Mouse (Mus musculus): ENCODE measurements around the gene Ccdc32. TPM values are rescaled to one million over a fixed set of nuclear protein-coding genes. Genes with fewer than 3 reads are reported as not detected.
"Not testable (repeated sequence)": the region's sequence is repeated elsewhere in the genome, so short reads cannot be mapped to it uniquely, and the experiment has no call there.

Ccdc32 gene
- polyA plus RNA-seq (2017; shearing (Covaris generic)) = 10 to 100 TPM; 24.2 to 30.7 TPM

DNA sequence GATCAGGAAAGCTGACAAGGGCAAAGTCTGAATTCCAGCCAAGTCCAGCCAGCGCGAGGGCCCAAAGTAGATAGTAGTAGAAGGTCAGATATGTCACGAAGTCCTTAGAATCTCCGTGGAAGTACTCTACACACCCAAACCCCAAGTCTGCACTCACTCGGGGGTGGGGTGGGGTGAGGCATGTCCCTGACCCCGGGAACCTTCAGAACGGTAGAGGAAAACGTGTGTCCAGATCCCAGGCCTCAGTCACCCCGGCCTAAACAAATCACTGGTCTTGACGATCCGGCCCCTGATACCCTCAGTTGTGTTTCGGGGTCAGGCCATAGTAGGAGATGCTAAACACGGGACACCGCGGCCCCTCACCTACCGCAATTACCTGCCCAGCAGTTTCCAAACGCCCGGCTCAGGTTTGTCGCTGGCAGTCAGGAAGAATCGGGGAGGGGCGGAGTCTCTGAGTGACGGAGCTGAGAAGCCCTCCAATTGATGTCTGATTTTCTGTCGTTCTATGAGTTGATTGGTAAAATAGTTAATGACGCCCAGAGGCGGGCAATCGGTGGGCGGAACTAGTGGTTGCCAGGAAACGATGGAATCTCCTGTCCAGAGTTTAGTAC is at the start of gene Ccdc32:
Gene Ccdc32 (minus strand): TSS at position 453 of the 611 bp plus-strand sequence.
- peak; percentile 100 for ATAC-seq

DNA sequence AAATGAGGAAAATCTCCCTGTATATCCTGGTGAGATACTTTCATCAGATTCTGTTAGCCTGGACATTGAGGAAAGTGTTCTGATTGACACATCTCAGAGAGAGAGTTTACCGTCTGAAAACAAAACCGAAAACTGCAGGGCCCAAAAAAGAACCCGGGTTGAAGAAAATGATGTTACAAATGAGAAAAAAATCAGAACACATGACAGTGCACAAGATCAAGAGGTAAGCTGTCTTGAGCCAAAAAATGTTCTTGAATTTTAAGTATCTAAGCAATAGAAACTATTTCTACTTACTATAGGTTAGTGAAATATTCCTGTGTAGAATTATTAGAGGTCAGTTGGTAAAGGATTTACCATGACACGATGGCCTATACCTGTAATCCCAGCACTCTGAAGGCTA is 43.2 kb upstream of the Ccdc32 start:
- no peak for ATAC-seq

DNA sequence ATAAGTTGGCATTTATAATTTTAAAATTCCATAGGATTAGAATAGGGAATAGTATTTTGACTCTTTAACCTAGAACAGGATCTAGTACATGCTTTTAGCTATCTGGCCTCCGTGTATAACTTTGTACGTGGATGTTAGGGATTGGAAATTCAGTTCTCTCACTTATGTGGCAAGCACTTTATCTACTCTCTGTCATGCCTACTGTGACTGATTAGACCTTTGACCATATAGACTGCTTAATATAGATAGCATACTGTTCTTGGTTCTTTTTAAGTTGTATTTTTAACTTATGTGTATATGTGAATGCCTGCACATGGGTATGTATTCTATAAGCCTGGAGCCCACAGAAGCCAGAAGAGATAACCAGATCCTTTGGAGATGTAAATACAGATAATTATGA is 30.9 kb upstream of the Ccdc32 start:
- ATAC-seq = no peak

DNA sequence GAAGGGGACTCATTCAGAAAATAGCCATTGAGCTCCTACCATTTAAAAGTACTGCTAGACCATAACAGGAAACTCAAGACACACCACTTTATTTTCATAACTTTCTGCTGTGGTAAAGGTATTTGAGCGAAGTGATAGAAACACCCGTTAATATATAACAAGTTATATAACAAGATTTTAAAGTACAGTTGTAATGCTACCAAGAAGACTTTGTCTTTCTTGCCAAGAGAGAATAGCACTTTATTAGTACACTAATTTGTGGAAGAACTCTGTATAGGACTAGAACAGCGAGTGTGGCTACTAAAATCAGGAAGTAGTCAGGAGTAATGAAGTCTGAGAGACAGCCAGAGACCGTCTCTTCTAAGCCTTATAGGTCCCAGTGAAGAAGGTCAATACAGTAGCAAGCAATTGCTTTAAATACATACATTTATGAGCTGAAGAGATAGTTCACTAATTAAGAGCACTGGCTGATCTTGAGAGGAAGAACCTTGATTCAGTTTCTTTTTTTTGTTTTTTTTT is 21.0 kb upstream of the Ccdc32 start:
- no peak for ATAC-seq

DNA sequence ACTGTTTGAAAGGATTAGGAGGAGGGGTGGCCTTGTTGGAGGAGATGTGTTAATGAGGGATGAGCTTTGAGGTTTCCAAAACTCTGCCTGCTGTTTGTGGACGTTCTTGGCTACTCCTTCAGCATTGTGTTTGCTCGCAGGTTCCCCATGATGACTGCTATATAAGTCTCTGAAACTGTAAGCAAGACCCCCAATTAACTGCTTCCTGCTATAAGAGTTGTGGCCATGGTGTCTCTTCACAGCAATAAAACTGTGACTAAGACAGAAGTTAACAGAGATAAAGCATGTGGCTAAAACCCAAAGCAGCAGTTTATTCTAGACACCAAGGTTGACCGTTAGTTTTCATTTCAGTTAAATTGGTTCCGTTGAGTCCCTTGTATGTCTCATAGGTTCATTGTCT is 18.7 kb upstream of the Ccdc32 start:
- ATAC-seq = no peak

DNA sequence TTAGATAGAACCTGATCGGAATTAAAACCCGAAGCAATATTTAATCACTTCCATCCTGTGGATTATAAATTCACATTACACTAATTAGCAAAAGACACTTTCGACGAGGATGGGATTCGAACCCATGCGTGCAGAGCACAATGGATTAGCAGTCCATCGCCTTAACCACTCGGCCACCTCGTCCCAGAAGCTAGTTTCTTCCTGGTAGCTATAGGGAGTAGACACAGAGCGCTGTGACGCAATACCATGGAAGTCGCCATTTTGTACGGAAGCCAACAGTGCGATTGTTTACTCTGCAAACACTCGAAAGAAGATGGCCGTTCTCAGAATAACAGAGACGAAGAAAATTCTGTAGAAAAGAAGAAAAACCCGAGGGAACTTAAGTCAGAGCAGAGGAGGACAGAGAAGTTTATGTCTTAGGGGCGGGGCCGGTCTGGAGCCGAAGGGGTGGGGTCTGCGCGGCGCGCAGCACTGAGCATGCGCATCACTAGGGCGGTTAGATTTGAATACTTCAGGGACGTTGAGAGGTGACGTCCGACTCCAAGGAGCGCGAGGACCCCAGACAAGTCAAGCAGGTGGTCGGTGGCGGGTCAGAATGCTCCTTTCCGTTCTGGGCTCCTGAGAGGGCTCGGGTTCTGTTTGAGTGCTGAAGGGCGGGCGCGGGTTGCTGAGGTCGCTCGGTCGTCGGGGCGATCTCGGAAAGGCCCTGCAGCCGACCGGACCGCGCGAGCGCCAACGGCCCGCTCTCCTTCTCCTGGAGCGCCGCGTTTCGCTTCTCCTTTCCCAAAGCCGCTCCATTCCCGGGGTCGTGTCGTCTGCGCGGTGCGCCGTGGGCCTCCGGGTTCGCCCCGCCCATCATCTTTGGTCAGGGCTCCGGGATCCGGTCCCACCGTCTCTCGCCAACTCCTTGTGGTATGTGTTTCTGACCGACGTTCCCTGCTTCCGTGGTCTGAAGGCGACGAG is 17.7 kb upstream of the Ccdc32 start, which contains the start of gene Knl1:
Gene Knl1 (plus strand): TSS at position 471 of the 963 bp plus-strand sequence.
- peak; percentile 92 for ATAC-seq

DNA sequence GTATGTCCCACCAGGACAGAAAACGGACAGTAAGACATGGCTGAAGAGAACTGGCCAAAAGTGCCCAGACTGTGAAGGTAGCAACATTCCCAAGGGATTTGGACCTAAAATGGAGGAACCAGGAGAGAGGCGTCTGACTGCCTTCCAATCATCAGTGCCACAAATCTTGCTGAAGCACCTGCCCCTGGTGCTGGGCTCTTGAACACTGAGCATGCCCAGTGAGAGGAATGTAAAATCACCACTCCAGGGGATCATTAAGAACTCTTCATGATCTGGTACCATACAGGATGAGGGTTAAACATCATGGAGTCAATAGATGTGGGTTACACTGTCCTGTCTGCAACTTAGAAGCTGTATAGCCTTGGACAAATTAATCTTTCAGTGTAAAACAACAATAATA is 16.0 kb upstream of the Ccdc32 start:
- no peak for ATAC-seq

DNA sequence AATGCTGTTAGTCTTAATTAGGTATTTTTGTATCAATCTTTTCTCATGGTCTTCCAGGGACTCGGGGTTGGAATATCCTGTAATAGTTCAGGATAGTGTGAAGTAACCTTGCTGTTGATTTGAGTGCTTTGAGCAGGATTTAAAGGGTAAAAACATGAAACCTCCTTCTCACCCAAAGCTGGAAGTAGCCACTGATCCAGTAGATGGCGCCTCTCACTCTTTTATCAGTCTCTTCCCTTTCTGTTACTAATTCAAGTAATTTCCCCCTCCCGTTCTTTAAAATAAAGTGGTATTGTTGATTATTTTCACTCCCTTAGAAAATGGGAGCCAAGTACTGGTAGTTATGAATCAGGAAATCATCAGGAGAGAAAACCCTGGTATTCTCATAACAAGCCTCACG is 11.7 kb upstream of the Ccdc32 start:
- ATAC-seq = peak; percentile 45

DNA sequence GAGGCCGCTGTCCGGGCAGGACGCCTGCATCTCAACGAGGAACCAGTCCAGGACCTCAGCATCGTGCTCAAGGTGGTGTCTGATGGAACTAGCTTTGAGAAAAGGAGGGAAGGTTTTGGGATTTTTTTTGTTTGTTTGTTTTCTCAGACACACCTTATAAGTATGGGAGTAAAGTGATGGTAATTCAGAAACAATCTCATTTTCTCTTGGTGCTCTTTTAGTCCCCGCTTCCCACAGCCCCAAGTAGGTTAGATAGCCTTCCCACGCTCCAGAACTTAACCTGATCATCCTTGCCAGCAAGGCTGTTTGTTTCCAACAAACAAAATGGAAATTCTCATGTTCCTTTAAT is 6.2 kb upstream of the Ccdc32 start:
- ATAC-seq = no peak

DNA sequence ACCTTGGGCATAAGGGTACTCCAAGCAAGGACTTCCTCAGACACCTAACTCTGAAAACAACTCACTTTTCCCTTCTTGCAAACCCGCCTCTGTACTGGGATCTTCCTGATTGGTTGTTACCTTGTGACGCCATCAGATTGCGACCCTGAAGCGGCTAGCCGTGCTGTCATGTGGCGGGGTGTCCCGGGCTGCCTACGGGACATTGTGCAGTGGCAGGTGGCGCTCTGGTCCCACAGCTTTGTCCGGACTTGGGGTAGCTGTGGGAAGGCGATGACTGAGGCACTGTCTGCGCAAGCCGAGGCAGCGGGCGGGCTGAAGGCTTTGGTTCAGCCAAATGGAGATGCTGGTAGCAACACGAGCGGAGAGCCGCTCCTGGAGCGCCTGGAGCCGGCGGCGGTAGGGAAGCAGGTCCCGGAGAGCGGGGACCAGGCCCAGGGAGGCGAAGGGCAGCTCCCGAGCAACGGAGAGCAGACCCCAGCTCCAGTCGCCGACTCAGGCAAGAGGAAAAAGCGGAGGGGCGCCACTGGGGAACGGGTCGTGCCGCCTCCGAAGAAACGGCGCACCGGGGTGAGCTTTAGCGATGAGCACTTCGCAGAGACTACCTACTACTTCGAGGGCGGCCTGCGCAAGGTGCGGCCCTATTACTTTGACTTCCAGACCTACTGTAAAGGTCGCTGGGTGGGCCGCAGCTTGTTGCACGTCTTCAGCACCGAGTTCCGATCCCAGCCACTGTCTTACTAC is 5.6 kb upstream of the Ccdc32 start, which contains the start of gene Rpusd2:
Gene Rpusd2 (plus strand): TSS at position 135 of the 741 bp plus-strand sequence.
- peak; percentile 98 for ATAC-seq

DNA sequence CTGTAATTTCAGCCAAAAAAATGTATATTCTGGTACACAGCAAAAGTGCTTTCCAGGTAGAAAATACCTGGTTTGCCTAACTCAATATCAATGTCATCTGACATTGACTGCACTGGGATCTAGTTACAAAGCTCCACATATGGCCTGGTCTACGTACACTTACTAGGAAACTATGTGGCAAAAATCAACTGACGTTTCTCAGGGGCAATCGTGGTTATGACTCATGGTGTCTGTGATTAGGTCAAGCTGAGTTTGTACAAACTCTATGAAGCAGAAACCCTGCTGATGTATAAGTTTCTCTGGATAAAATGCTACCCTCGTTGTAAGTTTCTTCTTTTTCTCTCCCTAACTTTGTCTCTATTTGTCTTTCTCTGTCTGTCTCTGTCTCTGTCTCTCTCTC is 3.0 kb upstream of the Ccdc32 start:
- ATAC-seq = no peak

DNA sequence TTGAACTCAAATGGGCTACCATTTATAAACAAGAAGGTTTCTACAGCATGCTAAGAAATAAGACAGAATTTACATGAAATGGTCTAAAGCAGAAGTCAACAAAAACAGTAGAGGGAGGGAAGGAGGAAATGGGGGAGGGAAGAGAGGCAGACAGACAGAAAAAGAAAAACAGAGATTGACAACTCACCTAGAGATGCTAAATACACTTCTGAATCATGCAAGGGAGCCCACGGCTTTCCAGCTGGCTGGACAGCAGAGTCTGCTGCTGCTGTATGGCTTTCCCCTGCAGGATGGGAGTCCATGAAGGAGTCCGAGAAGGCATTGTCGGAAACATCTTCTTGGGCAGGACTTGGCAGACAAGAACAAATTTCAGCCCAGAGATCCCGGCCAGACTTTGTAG is 2.2 kb downstream of the Ccdc32 start:
- ATAC-seq = no peak

DNA sequence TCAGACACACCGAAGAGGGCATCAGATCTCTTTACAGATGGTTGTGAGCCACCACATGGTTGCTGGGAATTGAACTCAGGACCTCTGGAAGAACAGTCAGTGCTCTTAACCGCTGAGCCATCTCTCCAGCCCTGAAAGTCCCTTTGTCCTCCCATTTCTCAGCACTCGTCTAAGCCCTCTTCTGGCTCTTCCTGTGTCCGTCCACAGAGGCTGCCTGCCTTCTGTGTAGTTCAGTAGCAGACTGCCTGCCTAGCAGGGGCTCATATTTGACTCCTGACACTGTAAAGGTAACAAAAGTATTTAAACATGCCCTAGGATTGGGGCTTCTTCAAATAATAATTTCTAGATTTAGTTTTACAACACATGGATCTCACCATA is 4.0 kb downstream of the Ccdc32 start:
- no peak for ATAC-seq

DNA sequence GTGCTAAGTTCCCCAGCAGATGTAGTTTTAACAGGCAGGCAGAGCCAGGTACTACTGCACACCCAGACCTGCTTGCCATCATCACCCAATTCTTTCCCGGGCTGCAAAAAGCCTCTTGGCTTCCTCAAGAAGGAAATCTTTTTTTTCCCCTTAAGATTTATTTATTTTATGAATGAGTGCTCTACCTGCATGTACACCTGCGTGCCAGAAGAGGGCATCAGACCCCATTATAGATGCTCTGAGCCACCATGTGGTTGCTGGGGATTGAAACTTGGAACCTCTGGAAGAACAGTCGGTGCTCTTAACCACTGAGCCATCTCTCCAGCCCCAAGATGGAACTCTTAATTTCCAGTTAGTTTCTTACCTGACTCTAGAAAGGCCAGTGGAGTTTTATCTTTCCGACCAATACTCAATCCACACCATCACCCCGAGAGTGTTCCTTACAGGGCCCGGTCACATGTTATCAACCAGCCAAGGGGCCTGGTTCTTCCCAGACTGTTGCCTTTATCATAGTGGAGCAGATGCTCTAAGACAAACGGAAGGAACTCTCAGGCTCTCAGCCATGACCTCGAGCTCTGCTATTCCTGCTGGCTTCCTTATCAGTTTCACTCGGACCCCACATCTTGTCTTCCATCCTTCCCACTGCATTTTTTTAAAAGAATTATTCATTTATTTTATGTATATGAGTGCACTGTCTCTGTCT is 4.5 kb downstream of the Ccdc32 start:
- no peak for ATAC-seq

DNA sequence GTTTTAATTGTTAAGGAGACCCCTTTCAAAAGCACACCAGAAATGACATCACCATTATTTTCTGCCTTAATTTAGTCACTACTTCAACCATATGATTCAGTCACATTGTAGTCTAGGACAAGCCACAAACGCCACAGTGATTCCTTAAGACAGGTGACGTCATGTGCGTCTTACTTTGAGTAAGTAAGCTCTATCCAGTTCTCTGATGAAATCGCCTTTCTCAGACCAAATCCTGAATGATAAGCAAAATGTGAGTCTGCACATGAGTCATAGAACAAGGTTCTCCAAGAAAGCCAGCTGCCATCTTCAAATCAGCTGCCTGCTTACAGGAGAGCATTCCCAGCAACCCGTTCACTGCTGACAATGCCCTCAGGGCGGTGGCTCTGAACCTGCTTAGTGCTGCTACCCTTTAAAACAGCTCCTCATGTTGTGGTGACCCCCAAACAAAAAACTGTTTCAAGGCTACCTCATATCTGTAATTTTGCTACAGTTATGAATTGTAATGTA is 6.0 kb downstream of the Ccdc32 start:
- no peak for ATAC-seq

DNA sequence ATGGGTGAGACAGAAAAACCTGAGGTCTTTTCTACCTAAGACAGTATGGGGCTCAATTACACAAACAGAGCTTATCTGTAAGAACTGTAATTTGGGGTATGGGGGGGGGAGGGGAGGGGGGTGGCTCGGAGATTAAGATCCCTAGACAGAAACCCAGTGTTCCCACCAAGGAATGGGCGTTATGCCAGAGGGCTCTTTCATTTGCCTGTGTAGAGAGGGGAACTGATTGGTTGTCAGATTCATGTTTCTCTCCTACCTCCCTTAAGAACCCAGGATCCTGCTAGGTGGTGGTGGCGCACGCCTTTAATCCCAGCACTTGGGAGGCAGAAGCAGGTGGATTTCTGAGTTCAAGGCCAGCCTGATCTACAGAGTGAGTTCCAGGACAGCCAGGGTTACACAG is 9.7 kb downstream of the Ccdc32 start:
- ATAC-seq = no peak

DNA sequence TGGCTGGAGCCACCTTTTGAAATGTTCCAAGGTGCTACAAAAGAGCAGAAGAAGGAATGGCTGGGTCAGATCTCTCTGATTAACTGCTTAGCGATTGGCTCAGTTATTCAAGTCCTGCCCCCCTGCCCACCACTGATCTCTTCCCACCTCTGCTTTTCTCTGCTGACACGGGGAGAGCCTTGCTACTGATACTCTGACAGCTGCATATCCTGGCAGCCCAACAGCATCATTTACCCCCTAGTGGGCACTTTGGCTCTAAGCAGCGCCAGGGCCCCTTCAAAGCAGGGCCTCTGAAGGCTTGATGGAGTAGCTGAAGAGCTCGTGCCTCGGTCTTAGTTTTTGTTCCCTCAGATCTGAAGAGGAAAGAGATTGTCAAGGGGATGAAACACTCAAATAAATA is 10.1 kb downstream of the Ccdc32 start:
- ATAC-seq = no peak

DNA sequence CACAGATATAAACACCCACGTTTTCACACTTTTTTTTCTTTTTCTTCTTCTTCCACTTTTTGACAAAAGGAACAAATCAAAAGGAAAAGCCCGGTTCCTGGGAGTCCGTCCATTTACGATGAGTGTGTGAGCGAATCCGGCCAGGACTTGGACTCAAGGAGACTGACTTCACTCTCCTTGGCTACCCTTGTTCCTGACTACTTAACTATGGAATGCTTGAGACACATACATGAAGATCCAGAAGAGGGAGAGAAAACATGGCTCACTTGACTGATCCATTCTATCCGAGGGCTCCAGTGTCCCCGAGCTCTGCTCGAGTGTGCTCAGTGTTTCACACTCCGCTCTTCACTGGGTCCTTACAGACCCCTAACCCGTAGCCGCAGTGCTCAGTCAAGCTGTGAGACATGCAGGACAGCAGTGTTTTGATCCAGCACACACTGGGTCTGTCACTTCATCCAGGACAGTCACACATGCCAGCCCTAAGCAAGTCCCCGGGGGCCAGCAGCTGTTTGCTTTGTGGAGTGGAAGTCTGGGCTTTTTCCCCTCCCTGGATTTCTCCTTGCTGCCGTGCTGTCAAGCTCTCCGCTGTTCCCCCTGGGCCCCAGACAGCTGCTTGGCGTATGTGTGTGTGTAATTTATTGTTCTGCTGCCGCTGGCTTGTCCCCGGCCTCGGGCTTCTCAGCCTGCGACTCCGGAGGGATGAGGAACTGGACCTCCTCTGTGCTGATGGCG is 10.6 kb downstream of the Ccdc32 start:
- ATAC-seq = no peak

DNA sequence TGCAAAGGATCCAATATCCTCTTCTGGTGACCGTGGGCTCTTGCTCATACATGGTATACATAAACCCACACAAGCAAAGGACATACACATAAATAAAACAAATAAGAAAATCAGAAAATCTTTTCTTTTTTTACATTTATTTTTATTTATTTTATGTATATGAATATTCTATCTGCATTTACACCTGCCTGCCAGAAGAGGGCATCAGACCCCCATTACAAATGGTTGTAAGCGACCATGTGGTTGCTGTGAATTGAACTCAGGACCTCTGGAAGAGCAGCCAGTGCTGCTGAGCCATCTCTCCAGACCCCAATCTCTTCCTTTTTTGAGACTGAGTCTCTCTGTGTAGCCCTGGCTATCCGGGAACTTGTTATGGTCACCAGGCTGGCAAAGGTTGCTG is 11.5 kb downstream of the Ccdc32 start:
- no peak for ATAC-seq

DNA sequence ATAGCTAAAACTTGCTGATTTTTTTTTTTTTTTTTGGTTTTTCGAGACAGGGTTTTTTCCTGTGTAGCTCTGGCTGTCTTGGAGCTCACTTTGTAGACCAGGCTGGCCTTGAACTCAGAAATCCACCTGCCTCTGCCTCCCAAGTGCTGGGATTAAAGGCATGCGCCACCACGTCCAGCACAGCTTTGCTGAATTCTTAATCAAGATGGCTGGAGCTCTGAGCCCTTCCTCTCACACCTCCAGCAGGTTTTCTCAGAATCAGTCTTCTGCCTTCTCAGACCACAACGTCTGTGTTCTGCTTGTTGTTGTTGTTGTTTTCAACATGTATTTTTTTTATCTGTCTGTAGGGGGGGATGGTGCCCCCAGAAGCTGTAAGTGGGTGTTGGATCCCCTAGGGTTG is 12.9 kb downstream of the Ccdc32 start:
- ATAC-seq = not testable (repeated sequence)

DNA sequence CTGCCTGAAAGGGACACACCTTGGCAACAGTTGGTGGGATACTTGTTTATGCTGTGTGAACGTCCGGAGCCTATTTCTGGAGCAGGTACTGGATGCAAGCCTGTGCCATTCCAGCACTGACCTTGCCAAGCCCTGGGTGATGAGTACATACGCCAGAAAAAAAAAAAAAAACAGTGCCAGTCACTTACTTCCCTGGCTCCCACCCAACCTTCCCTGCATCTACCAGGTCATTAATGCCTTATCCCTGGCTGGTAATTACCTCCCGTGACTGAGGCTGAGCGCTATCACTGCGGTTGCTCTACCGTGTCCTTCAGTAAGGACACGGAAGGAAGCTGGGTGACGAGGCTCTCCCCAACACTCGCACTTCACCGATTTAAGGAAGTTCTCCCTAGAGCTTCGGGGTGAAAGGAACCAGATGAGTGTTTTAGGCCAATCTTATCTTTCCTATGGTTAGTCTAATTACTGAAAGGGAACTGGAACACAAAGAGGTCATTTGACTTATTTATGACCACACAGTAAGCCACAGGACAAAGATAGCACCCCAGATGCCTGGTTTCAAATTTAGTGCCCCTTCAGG is 13.5 kb downstream of the Ccdc32 start:
- no peak for ATAC-seq

Data from CD4-positive, CD25-positive, alpha-beta regulatory T cell, adult 4 months (primary cell).